Mouse (Mus musculus): ENCODE results near the gene Adam8. TPM values are rescaled to one million over a fixed set of nuclear protein-coding genes. Genes with fewer than 3 reads are reported as not detected.
A peak's percentile ranks its signal among the peaks of the same experiment; 100 is the strongest.

Adam8 gene
- polyA plus RNA-seq, 2 experiments from 2014 or later: 14.0 to 17.8 TPM

DNA sequence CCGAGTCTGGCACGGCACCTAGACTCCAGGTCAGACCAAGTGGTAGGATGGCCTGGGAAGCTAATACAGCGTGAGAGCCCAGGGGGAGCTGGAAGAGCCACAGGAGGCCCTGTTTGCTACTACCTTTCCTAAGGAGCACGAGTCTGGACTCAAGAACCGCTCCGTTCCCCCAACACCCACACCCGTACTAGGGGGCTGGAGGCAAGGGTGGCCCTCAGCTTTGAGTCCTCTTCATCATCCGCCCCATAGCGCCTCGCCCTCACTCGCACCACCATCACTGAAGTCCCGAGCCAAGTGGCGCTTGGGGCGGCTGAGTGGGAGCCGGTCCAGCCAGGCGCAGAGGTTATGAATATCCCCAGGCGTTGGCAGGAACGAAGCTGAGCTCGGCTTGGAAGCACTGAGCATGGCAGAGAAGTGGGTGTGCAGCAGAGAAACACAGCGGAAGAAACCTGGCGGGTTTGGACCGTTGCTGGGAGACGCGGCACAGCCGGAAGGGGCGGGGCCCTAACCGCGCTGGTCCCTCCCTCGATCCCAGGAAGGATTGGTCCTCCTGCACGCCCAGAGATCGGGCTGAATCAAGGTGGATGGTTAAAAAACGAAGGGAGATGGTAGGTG, 14.0 kb downstream of the Adam8 start, which contains the start of gene 6430531B16Rik:
Gene 6430531B16Rik, minus strand, starts transcription at position 478 of the 615 bp plus-strand sequence.
- ATAC-seq: peak; percentile 91

DNA sequence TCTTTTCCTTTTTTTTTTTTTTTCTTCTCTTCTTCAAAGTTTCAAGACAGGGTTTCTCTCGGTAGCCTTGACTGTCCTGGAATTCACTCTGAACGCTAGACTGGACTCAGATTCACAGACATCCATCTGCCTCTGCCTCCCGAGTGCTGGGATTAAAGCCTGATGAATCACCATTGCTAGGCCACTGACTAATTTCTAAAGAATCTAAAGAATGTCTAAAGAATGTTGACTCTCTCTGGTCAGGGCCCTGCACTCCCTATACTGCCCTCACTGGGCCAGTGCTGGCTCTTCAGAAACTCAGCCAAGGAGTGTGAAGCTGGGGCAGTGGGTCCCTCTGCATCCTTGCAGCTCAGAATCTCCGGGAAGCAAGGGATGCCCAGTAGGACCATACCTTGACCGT, 16.9 kb downstream of the Adam8 start:
- ATAC-seq: no peak

DNA sequence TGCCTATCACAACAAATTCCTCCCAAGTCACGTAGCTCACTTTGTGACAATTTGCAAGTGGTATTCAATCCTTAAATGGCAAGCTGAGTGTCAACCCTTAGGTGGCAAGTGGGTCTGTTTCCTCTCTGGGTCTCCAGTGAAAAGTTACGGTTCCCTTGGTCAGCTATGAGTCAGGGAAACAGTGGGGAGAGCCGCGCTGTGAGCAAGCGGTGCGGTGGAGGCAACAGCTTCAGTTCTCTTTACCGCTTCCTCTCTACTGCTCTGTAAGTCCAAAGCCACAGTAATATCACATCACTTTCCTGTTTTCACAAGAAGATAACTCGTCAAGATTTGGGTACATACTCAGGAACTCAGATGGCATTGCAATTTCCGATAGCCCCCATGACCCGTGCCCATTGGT, 18.1 kb downstream of the Adam8 start:
- ATAC-seq: peak; percentile 68

DNA sequence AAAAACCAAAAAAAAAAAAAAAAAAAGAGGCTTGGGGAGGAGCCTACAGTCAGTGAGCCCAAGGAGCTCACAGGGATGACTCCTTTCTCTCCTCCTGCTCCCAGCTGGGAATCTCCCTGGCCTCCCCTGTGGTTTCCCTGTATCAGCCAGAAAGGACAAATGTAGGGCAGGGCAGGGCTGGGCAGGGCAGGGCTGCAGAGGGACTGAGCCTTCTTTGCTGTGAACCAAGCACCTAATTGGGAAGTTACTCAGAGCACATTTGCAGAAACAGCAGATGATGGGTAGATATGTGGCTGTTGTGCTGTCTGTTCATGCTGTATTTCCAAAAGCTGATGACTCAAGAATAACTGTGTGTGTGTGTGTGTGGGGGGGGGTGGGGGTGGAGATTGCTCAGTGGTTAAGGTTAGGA, 19.4 kb downstream of the Adam8 start:
- ATAC-seq: no peak

DNA sequence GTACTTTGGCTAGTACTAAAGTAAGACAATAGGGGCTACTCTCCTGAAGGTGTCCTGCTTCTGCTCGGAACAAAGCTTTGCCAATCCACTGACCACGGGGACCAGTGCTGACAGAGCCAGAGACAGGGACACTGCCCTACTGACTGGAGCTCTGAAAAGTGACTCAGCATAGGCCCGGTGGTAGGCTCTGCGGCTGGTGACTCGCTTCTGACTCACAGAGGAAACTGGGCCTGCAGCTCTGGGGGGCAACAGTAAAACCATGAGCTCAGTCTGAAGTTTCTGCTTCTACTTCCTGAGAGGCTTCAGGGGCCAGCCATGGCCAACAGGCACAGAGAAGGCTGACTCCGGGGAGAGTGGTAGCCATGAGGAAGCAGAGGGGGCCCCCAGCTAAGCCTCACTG, 20.9 kb downstream of the Adam8 start:
- ATAC-seq: peak; percentile 12

DNA sequence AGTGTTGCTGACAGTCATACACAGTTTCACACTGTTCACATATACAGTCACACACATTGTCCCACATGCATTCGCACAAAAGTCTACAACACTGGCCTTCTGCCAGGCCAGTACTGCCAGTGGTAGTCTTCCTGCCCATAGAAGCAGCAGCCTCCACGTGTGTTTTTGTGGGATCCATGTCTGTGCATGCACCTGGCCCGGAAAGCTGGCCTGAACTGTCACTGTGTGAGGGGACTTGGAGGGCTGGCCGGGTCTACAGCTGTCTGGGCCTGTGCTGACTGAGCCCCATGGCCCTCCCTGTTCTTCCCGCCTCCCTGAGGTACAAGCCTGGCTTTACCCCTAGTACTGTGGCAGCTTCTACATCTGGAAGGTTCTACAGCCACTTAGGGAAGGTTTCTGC, 21.4 kb downstream of the Adam8 start:
- no peak for ATAC-seq

DNA sequence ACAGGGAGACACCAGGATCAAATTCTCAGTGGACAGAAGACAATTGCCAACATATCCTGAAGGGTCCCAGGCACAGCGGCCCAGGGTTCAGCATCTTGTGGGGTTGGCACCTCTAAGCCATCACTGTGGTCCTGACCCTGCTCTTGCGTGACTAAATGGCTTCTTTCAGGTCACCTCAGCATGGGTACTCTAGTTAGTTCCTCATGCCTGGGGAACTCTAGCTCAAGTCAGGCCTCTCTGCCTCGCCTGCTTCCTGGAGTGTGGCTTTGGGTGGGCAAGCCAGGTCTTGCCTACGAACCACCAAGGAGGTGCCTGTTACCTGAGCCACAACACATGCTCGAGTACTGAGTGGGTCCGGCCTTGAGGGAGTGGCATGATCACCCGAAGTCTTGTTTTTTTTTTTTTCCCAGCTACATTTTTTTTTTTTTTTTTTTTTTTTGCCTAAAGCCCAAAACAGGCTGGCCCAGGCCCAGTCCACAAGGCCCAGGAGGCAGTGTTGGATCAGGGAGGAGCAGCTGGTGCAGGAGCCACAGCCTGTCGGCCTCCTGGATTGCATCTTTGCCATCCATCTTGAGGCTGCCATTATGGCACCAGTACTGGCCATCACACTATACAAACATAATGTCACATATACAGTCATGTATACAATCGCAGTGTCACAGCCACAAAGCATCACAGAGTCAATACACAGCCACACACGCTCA, 22.0 kb downstream of the Adam8 start:
- no peak for ATAC-seq

DNA sequence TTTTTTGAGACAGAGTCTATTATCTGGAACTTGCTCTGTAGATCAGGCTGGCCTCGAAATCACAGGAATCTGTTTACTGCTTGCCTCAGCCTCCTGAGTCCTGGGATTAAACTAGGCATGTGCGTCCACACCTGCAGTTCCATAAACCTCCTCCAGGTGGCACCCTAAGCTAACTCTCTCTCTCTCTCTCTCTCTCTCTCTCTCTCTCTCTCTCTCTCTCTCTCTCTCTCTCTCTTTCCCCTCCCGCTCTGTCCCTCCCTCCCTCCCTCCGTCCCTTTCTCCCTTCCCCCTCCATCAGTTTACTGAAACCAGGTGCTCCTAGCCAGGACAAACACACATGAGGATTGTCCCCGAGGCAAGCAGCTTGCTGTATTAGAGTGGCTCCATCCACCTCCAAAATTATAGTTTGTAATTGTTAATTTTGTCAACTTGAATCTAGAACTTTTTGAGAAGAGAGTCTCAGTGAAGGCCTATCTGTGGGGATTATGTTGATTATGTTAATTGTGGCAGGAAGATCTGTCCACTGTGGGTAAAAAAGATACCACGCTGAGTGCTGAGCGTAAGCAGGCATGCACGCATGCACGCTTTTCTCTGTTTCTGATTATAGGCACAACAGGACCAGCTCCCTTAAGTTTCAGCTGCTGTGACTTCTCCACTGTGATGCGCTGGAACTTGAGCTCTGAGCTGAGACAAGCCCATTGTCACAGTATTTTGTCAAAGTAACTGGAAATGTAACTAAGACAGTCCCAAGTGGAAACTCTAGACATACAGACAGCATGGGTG, 22.8 kb downstream of the Adam8 start:
- ATAC-seq: no peak

DNA sequence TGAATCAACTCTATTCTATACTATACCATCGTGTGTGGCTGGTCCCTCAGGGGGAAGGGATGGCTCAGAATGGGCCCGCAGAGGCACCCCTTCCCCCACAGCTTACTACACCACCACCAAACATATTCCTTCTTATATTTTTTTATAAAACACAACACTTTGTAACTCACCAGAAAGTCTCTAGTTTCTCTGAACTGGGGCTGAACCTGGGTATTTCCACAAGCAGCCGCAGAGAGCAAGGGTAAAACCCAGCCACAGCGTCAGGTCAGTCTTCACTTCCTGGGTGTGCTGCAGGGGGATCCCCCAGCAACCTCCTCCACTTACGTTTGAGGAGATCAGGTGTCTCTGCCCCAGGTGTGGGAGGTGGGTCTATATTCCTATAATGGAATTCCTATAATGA, 23.9 kb downstream of the Adam8 start:
- peak; percentile 94 for ATAC-seq

DNA sequence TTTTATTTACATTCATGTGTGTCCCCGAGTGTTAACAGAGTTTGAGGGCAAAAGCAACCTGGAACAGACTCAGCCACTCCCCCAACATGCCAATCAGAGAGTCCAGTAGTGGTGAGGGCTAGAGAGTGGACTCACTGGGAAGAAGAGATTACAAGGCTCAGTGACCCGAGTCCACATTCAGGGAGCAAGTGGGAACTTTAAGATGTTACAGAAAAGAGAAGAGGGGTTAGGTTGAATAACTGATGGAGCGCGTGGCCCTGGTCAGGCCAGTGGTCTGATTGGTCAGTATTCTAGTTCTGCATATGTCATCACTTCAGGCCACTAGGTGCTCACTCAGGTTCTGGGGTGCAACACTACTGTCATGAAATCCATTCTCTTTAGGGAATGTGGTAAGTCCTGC, 25.2 kb downstream of the Adam8 start:
- no peak for ATAC-seq

DNA sequence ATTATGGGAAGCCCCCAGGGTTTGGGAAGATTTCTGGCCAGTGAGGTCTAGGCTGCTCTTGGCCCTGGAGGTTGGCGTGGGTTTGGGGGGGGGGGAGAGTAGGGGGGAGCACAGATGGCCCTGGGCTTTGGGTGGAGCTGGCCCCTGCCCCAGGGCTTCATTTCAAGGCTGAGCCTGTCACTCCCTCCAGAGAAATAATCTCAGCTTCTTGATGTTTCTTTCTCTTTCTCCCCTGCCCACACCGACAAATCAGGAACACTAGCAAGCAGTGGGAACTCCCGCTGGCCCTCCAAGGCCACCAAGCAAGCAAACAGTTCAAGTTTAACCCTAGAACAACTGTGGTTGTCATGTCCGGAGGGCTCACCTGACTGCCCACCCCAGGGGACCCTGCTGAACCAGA, 28.5 kb downstream of the Adam8 start:
- no peak for ATAC-seq

DNA sequence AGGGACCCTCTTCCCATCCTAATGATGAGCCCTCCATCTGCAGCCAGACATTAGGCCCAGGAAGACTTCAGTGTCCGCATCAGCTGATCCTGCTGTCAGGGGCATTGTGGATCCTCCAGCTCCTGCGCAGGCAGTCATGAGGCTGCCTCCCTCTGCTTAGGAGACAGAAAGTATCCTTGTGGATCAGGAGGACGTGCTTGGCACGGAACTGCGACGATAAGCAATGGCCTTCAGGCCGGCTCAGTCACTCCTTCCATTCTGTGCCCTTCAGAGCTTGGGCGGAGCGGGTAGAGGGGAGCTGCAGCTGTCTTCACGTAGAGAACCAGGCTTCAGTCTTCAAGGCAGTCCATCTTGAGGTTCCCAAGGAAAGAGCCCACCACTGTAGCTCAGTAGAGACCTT, 31.2 kb downstream of the Adam8 start:
- ATAC-seq: no peak

DNA sequence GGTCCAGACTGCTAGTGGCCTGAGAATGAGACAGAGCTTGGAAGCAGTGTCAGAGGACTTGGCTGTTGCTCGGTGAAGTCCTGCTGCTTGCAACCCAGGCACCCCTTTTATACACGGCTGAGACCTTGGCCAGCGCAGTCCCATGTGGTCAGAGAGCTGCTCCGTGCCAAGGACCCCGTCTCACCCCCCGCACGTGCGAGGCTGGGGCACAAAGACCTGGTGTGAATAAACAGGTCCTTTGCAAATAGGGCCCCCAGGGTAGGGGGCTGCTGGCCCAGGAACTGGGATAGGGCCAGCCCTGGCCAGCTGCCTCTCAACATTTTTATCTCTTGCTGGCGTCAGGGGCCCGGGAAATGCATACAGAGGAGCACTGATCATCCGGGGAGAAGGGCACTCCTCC, 34.4 kb downstream of the Adam8 start:
- ATAC-seq: no peak

DNA sequence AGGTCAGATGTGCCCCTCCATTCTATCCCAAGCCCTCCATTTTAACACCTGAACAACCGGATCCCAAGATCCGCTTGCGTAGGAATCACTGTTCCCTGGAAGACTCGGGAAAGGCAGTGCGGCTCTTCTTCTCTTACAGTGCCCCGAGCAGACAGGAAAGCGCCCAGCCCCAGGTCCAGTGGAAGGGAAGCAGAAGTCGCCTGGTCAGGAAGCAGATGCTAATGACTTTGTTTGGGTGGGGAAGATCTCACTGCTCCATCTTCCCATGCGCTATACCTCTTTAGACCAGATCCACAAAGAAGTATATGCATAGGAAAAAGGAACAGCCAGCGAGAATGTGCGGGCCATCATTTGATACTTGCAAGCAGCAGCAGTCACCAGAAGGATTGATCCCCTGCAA, 34.9 kb downstream of the Adam8 start:
- no peak for ATAC-seq

DNA sequence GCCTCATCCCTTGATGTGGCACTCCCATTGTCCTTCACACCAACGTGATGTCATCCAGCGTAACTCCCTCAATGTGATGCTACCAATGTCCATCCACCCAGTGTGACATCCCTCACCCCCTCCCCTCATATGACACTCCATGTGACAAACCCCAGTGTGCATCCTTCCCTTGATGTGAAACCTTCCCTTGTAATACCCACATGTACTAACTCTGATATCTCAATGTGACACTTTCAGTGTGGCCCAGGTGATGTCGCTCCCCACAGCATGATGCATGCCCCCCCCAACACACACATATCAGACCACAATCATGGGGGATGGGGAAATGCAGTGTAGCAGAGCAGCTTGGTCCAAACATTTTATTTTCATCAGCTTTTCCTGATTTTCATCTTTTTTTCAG, 35.7 kb downstream of the Adam8 start:
- ATAC-seq: no peak

DNA sequence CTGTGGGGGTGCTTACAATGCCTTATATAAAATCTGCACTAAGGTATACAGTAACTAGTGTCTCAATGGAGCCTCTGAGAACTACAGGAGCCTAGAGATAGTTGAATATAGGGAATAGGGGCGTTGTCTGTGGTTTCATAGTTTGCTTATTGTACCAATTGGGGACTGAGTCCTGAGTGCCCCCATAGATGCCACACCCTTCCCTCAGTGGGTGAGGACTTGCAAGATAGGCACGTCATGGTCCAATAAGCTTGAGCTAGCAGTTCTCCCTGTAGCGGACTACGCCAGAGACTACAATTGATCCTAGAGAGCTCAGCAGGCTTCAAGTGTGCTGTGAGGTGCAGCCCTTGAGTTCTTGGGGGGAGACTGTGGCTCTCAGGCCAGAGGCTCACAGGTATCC, 36.9 kb downstream of the Adam8 start:
- no peak for ATAC-seq

DNA sequence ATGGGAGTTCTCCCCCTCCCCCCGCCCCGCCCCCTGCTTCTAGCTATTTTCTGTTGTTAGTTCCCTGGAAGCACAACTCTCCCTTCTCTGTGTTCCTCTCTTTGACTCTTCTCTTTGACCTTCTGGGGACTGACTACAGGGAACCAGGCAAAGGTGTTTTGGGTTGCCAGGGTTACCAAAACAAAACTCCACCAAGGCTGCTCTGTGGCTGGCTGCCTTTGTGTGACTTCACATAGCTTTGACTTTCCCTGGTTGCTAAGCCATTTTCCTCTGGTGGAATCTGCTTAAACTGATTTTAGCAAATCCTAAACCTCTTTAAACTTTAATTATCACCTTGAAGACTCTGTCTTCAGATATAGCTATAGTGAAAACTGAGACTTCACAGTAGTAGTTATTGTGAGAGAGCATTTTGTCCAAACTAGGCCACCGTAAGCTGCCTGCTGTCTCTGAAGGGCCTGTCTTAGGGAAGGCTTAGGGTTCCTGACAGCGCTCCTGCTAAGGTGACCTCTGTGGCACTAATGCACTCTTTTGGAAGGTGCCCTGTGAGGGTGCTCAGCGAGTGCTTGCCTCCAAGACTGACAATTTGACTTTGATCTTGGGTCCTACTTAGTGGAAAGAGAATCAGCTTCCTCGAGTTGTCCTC, 40.2 kb downstream of the Adam8 start:
- ATAC-seq: no peak

DNA sequence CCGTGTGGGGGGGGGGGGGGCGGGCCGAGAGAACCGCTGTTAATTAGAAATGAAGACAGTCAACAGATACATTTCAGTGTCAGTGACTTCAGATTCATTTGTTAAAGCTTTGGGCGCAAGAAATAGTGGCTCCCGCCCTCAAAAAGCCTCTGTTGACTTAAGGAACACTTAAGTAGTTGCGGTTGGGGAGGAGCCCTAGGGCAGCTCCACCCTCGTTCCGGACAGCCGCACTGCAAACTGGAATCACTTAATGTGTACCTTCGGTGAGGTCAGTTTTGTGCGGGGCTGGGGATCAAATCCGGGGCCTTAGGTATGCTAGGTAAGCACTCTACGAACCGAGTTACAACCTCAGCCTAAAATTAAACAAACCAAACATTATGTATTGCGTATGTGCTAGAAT, 41.3 kb downstream of the Adam8 start:
- ATAC-seq: peak; percentile 26

DNA sequence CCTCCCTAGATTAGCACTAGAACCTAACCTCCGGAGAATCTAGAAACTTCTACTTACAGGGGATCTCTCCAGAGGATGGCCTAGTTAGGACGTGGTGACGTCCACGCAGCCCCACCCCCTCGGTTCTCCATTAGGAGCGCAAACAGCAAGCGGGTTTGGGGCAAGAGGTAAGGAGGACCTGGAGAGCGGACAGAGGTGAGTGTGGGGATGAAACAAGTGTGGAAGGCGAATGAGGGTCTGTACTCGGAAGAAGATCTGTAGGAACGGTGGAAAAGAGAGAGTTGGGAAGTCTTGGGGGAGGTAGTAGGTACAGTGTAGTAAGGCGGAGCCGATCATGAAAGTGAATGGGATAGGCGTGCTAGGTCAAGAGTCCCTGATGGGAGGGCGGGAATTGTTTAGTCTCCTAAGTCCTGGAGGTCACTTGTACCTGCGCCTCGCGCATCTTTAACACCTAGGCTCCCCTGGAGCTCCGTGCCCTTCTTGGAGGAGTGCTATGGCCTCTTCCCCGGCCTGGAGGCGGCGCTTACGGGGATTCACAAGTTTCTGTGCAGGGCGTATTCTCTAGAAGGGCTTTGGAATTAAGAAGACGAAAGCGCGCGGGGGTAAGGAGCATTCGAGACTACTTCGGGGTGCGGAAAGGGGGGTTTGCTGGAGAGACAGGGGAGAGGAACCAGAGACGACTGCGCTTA, 41.9 kb downstream of the Adam8 start:
- peak; percentile 79 for ATAC-seq

DNA sequence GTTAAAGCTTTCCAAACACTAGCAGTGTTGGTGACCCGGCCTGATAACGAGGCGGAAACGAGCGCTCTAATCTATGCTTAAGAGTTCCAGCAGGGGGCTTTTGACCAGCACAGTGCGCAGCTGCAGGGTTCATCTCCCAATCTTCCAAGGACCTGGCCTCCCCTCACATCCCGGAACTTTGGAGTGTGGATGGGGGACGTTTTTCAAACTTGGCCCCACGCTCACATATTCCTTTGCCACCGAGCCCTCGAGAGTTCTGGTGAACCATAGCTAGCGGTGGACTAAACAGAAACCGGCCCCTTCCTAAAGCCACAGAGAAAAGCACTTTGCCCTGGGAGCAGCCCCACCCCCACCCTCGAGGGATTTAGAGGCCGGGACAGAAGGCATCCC, 42.5 kb downstream of the Adam8 start:
- ATAC-seq: peak; percentile 73

DNA sequence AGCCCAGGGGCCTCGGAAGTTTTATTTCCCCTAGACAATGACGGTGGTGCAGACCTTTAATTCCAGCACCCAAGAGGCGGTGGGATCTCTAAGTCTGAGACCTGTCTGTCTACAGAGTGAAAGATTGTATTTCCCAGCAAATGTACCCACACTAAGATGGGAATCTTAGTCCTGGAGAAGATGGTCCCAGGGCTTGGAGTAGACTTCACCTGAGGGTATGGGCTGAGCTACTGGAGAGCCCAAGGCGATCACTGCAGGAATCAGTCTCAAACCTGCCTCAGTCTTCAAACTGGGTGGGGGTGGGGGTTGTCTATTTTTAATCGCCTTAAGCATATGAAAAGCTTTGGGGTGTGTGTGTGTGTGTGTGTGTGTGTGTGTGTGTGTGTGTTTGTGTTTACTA, 46.3 kb downstream of the Adam8 start:
- no peak for ATAC-seq

DNA sequence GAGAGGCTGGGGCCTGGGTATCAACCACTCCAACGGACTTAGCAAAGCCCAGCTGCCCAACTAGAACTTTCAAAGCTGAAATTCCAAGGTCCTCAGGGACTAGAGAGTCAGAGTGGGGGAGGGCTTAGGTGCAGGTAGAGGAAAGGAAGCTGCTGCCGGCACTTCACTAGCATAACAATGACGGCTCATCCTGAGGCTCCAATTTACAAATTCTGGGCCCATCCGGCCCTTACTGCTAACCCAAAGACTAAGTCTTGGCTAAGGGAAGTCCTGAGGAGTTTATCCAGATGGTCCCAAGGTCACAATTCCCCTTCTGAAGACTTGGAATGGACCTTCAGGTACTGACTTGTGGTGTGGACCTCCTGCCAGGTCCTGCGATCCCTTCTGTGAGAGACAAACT, 46.8 kb downstream of the Adam8 start:
- ATAC-seq: no peak
